8 mouse cellular contexts compared by ENCODE assay signal in the genomic region with DNA sequence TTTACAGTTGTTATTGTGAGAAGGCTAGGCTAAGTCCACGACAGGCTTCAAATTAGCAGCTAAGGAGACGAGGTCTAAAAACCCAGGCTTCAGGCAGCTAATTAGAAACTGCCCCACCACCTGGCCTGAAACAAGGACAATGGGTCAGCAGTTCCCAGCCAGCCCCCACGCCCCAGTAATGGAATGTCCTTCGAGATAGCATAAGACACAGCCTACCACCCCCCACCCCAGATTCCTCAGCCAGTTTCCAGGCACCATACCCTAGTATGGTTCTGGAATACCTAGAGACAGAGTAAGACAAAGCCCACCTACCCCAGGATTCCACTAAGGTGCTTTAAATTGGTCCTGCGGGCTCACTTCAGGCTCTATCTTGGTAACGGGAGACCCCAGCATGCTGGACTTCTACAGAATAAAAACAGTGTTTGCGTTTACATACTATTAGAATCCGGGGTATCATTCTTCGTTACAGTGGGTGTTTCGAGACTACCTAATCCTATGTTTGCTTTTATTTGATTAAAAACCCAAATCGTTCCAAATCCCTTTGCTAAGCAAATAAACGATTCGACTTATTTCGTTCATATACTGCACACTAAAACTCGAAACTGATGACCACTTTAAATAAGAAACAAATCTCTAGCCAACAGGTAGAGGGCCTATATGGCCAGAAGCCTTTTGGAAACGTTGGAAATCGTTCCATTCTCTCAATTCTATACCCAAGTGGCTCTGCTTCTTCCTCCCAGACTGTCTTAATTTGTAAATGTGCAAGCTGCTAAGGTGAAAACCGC. TPM values are rescaled to one million over a fixed set of nuclear protein-coding genes. Genes with fewer than 3 reads are reported as not detected.
A peak's percentile ranks its signal among the peaks of the same experiment; 100 is the strongest.
DNase-seq lines count a peak whose midpoint lies in the region; ATAC-seq and TF ChIP-seq lines count a peak whose summit lies in the region.

No protein-coding gene starts in this region.

- peaks cover 11% of the 10 kb centered on the region; the same call in 1 of the 2 replicates for H3K4me1 ChIP-seq in kidney, postnatal 0 days (replicated peaks; ENCODE audit: insufficient read depth, low read length)

- DNase-seq in gastrocnemius, adult 2 months: no peak
- no peak for DNase-seq in gastrocnemius, postnatal 14 days
- DNase-seq in cerebellum, adult 11-12 months: peak; percentile 44
- peak; percentile 65 for DNase-seq in forelimb bud, embryonic 11.5 days (ENCODE audit: low read depth, low spot score)
- DNase-seq in kidney, postnatal 0 days (ENCODE audit: low spot score): peak; percentile 69
- DNase-seq in mesoderm, embryonic 11.5 days (ENCODE audit: low read depth, low spot score): peak; percentile 60
- peak; percentile 85 for DNase-seq in yolk sac, embryonic 10.5 days (ENCODE audit: low spot score)
- no peak for DNase-seq in gastrocnemius, postnatal 36 days

- peak overlapping the region; percentile 86 for H3K9ac ChIP-seq in kidney, postnatal 0 days (ENCODE audit: low read depth, low read length)

- intact Hi-C loops in gastrocnemius, adult 2 months (cut with DNase I): loop anchor here (2.0 to 5.0 kb wide), 2 partner anchors 25 to 51 kb away; no protein-coding TSS in a partner anchor
- intact Hi-C loops in gastrocnemius, postnatal 14 days (cut with DNase I; ENCODE audit: low total_unique reads): no loop called here
- intact Hi-C loops in gastrocnemius, postnatal 36 days (cut with DNase I): loop anchor here (5.0 kb wide), 1 partner anchor 46 kb away; no protein-coding TSS in a partner anchor

- H3K36me3 ChIP-seq in kidney, postnatal 0 days (ENCODE audit: insufficient read depth, low read length): 0 out of 2 replicates have a peak, but pooled peaks cover 4% of the 10 kb centered on the region

- ATAC-seq in kidney, postnatal 0 days (replicated peaks; ENCODE audit: low FRiP score, low read depth): no peak

- peak overlapping the region; percentile 76 for H3K4me2 ChIP-seq in kidney, postnatal 0 days (ENCODE audit: low read length)

- no peaks in the 10 kb centered on the region for H3K9me3 ChIP-seq in kidney, postnatal 0 days (replicated peaks; ENCODE audit: low read length)

- H3K27ac ChIP-seq in gastrocnemius, adult 2 months: peak overlapping the region; percentile 99
- H3K27ac ChIP-seq in kidney, postnatal 0 days: peak overlapping the region; percentile 99

- no peaks in the 10 kb centered on the region for H3K27me3 ChIP-seq in kidney, postnatal 0 days (ENCODE audit: insufficient read depth, low read length)

- peak overlapping the region; percentile 74 for H3K4me3 ChIP-seq in gastrocnemius, adult 2 months
- H3K4me3 ChIP-seq in kidney, postnatal 0 days (replicated peaks; ENCODE audit: low read depth, low read length): peak overlapping the region; percentile 57

- WGBS in kidney, postnatal 0 days: 3% methylated on average over 18 of the region's 18 CpGs

- TF ChIP-seq CTCF in gastrocnemius, adult 2 months (IDR thresholded peaks at IDR 0.05): no peak
- no peak for TF ChIP-seq CTCF in kidney, postnatal 0 days (IDR thresholded peaks at IDR 0.05; ENCODE audit: low read depth)

RNA-seq across cellular contexts. Expression of gene Hnrnpa3, which starts 1.0 kb away (rescaled TPM):
- total RNA-seq in gastrocnemius, adult 2 months (2021): 100 to 1,000 TPM; 123 to 144 TPM
- total RNA-seq in gastrocnemius, postnatal 14 days (2021): 100 to 1,000 TPM; 144 to 187 TPM
- polyA plus RNA-seq in kidney, postnatal 0 days (2015; fragmentation: Nextera tagmentation; extraction: Ambion mirVana): 240 and 270 TPM in 2 replicates
- total RNA-seq in gastrocnemius, postnatal 36 days (2021): 100 to 1,000 TPM in 1 of 2 experiments, 10 to 100 TPM in 1; 96.6 to 134 TPM

RNA-seq across cellular contexts. Expression of gene Nfe2l2, which starts 46.3 kb away (rescaled TPM):
- 10 to 100 TPM; 32.9 to 41.0 TPM for total RNA-seq in gastrocnemius, adult 2 months (2021)
- total RNA-seq in gastrocnemius, postnatal 14 days (2021): 10 to 100 TPM; 25.6 to 31.3 TPM
- polyA plus RNA-seq in kidney, postnatal 0 days (2015; fragmentation: Nextera tagmentation; extraction: Ambion mirVana): 96.6 and 97.0 TPM in 2 replicates
- 10 to 100 TPM; 33.2 to 40.3 TPM for total RNA-seq in gastrocnemius, postnatal 36 days (2021)

Comparison
In these comparisons a context has a peak if more than half of its experiments do, and no peak if none do; other contexts are left out.
1. DNase-seq: peak in cerebellum, adult 11-12 months (single experiment), forelimb bud, embryonic 11.5 days (single experiment), kidney, postnatal 0 days (single experiment), mesoderm, embryonic 11.5 days (single experiment) and yolk sac, embryonic 10.5 days (single experiment); none in gastrocnemius, adult 2 months (single experiment), gastrocnemius, postnatal 14 days (single experiment) and gastrocnemius, postnatal 36 days (0 of 2).